Mouse (Mus musculus) embryonic stem cell, embryonic (primary cell): ENCODE measurements around the gene Cabp7.

Source experiments
- CTCF ChIA-PET, 4 experiments: fragments of 300-600 bp in 2 of 4; fragments of 350-600 bp in 2 of 4; sonication (Branson Sonifier 250); formaldehyde crosslinking; loops; one replicate each; lab custom pipeline; 2022; ENCODE audit warnings: inconsistent platforms in 2 of 4; lab: Charles Lee
- POLR2A ChIA-PET, 4 experiments: fragments of 300-600 bp in 2 of 4; fragments of 350-600 bp in 2 of 4; sonication (Branson Sonifier 250); formaldehyde crosslinking; loops; one replicate each; lab custom pipeline; 2022; ENCODE audit warnings: antibody characterized with exemption in 4 of 4, inconsistent platforms in 1 of 4; lab: Charles Lee

The Cabp7 gene

GRCm38 (mm10) chr11:4757789-4758158 is 11.2 kb upstream of the Cabp7 start:
- CTCF ChIA-PET: interaction anchor here in 3 of 4 experiments (0.7 to 1.1 kb wide), 4 partner anchors 16 to 216 kb away, joined by 3 read pairs; no protein-coding TSS in a partner anchor
- POLR2A ChIA-PET: interaction anchor here in 1 of 4 experiments (0.7 to 1.4 kb wide), 5 partner anchors 8 to 143 kb away, joined by 3 to 7 read pairs (median 3); partner anchors contain the start of gene Nf2

- ChIA-PET CTCF (interaction anchor here in 3 of 4 experiments (0.6 to 1.0 kb wide), 5 partner anchors 16 to 717 kb away, joined by 3 to 5 read pairs (median 3); no protein-coding TSS in a partner anchor), POLR2A (interaction anchor here in 3 of 4 experiments (0.6 to 1.4 kb wide), 7 partner anchors 9 to 1468 kb away, joined by 3 to 7 read pairs (median 3); partner anchors contain the start of gene Nf2 (in 1 of the 3))
Observed at GRCm38 (mm10) chr11:4756984-4757788, 10.6 kb upstream of the Cabp7 start.

- CTCF ChIA-PET: no interaction called here
- POLR2A ChIA-PET: interaction anchor here in 3 of 4 experiments (0.6 to 1.4 kb wide), 3 partner anchors 16 to 1467 kb away, joined by 3 read pairs; no protein-coding TSS in a partner anchor
Observed at GRCm38 (mm10) chr11:4756460-4756859, 9.9 kb upstream of the Cabp7 start.

- CTCF ChIA-PET: no interaction called here
Observed at GRCm38 (mm10) chr11:4754867-4755266, 8.3 kb upstream of the Cabp7 start.

GRCm38 (mm10) chr11:4754036-4754435 is 7.5 kb upstream of the Cabp7 start:
- ChIA-PET CTCF (no interaction called here), POLR2A (no interaction called here)

More at GRCm38 (mm10) chr11:4754867-4755266, 8.3 kb upstream of the Cabp7 start:
- POLR2A ChIA-PET: no interaction called here

- ChIA-PET POLR2A (interaction anchor here in 1 of 4 experiments (0.6 to 1.1 kb wide), 3 partner anchors 14 to 128 kb away, joined by 3 to 4 read pairs (median 3); no protein-coding TSS in a partner anchor), CTCF (interaction anchor here in 3 of 4 experiments (0.5 to 1.0 kb wide), 7 partner anchors 11 to 671 kb away, joined by 3 to 13 read pairs (median 3); no protein-coding TSS in a partner anchor)
Observed at GRCm38 (mm10) chr11:4752836-4753235, 6.3 kb upstream of the Cabp7 start.

GRCm38 (mm10) chr11:4750263-4750662 is 3.7 kb upstream of the Cabp7 start:
- POLR2A ChIA-PET: interaction anchor here in 2 of 4 experiments (0.6 to 3.0 kb wide), 14 partner anchors 11 to 483 kb away, joined by 3 to 14 read pairs (median 3); no protein-coding TSS in a partner anchor
- CTCF ChIA-PET: interaction anchor here (0.5 to 2.1 kb wide), 12 partner anchors 11 to 492 kb away, joined by 3 to 8 read pairs (median 3); no protein-coding TSS in a partner anchor

GRCm38 (mm10) chr11:4747285-4747684 is 707 bp upstream of the Cabp7 start:
- ChIA-PET CTCF (interaction anchor here in 1 of 4 experiments (0.6 to 0.7 kb wide), 2 partner anchors 13 to 102 kb away, joined by 3 read pairs; partner anchors contain the start of gene Nf2), POLR2A (interaction anchor here in 2 of 4 experiments (0.6 to 2.2 kb wide), 3 partner anchors 42 to 531 kb away, joined by 3 to 5 read pairs (median 3); no protein-coding TSS in a partner anchor)

GRCm38 (mm10) chr11:4745969-4746368 is 609 bp downstream of the Cabp7 start:
- ChIA-PET CTCF (interaction anchor here in 1 of 4 experiments (0.9 to 1.6 kb wide), 3 partner anchors 11 to 76 kb away, joined by 4 to 6 read pairs (median 5); no protein-coding TSS in a partner anchor), POLR2A (interaction anchor here (0.6 to 1.8 kb wide), 8 partner anchors 10 to 150 kb away, joined by 3 to 8 read pairs (median 3); no protein-coding TSS in a partner anchor)

- POLR2A ChIA-PET: no interaction called here
- CTCF ChIA-PET: no interaction called here
Observed at GRCm38 (mm10) chr11:4744691-4745090, 1.9 kb downstream of the Cabp7 start.

GRCm38 (mm10) chr11:4740785-4741184 is 5.8 kb downstream of the Cabp7 start:
- ChIA-PET CTCF (no interaction called here), POLR2A (interaction anchor here in 3 of 4 experiments (0.5 to 2.0 kb wide), 6 partner anchors 10 to 209 kb away, joined by 3 to 5 read pairs (median 4); no protein-coding TSS in a partner anchor)

GRCm38 (mm10) chr11:4738719-4739118 is 7.9 kb downstream of the Cabp7 start:
- ChIA-PET POLR2A (interaction anchor here in 3 of 4 experiments (0.6 to 2.5 kb wide), 11 partner anchors 10 to 965 kb away, joined by 3 to 14 read pairs (median 3); no protein-coding TSS in a partner anchor), CTCF (interaction anchor here in 1 of 4 experiments (0.6 to 1.8 kb wide), 4 partner anchors 83 to 288 kb away, joined by 3 to 5 read pairs (median 4); no protein-coding TSS in a partner anchor)

- POLR2A ChIA-PET: interaction anchor here (0.5 to 2.5 kb wide), 20 partner anchors 8 to 471 kb away, joined by 3 to 14 read pairs (median 3); partner anchors contain the start of gene Nf2 (in 1 of the 4)
- CTCF ChIA-PET: interaction anchor here in 2 of 4 experiments (1.0 to 1.8 kb wide), 6 partner anchors 11 to 479 kb away, joined by 3 to 5 read pairs (median 4); no protein-coding TSS in a partner anchor
Observed at GRCm38 (mm10) chr11:4737682-4738081, 8.9 kb downstream of the Cabp7 start.

GRCm38 (mm10) chr11:4736355-4736754 is 10.2 kb downstream of the Cabp7 start:
- CTCF ChIA-PET: interaction anchor here in 2 of 4 experiments (1.2 to 2.4 kb wide), 5 partner anchors 9 to 107 kb away, joined by 3 to 9 read pairs (median 4); partner anchors contain the start of gene Cabp7 (in 1 of the 2)
- POLR2A ChIA-PET: interaction anchor here (0.6 to 1.9 kb wide), 13 partner anchors 10 to 434 kb away, joined by 3 to 5 read pairs (median 3); partner anchors contain the start of gene Nf2 (in 1 of the 4)

- ChIA-PET POLR2A (interaction anchor here in 3 of 4 experiments (0.7 to 2.1 kb wide), 10 partner anchors 11 to 90 kb away, joined by 3 to 9 read pairs (median 4); partner anchors contain the start of gene Cabp7 (in 1 of the 3)), CTCF (interaction anchor here in 3 of 4 experiments (0.6 to 2.4 kb wide), 10 partner anchors 12 to 1608 kb away, joined by 3 to 13 read pairs (median 4); partner anchors contain the start of gene Cabp7 (in 1 of the 3))
Observed at GRCm38 (mm10) chr11:4734179-4734578, 12.4 kb downstream of the Cabp7 start.

GRCm38 (mm10) chr11:4731781-4732180 is 14.8 kb downstream of the Cabp7 start:
- ChIA-PET CTCF (interaction anchor here in 3 of 4 experiments (0.5 to 1.3 kb wide), 5 partner anchors 19 to 473 kb away, joined by 3 to 4 read pairs (median 3); no protein-coding TSS in a partner anchor), POLR2A (interaction anchor here in 3 of 4 experiments (0.9 to 1.9 kb wide), 9 partner anchors 9 to 215 kb away, joined by 3 to 5 read pairs (median 3); partner anchors contain the start of gene Nefh (in 1 of the 3))

- ChIA-PET POLR2A (interaction anchor here in 3 of 4 experiments (0.8 to 3.2 kb wide), 5 partner anchors 8 to 216 kb away, joined by 3 to 9 read pairs (median 4); partner anchors contain the start of genes Nefh (in 1 of the 3), Uqcr10 (in 1 of the 3) and Zmat5 (in 1 of the 3)), CTCF (interaction anchor here in 1 of 4 experiments (1.1 kb wide), 1 partner anchor 136 kb away, joined by 4 read pairs; no protein-coding TSS in a partner anchor)
Observed at GRCm38 (mm10) chr11:4730913-4731312, 15.7 kb downstream of the Cabp7 start.
